Mouse (Mus musculus): Measurements from ENCODE around the gene Mapk1ip1l.

- no peak for TF ChIP-seq CTCF (IDR thresholded peaks at IDR 0.05)
- no peak for TF ChIP-seq EP300 (IDR thresholded peaks at IDR 0.05; ENCODE audit: insufficient read depth, low read depth, low read length)
Observed at GRCm38 (mm10) chr14:47341811-47342291, 43.8 kb downstream of the Mapk1ip1l start.
